Comparison of ENCODE assay signal across 9 mouse cellular contexts in genomic region chr12:75951328-75951727, GRCm38 (mm10).
DNase-seq lines count a peak whose midpoint lies in the region; ATAC-seq and TF ChIP-seq lines count a peak whose summit lies in the region.
"Had no signal": no experiment of that assay in that cellular context is flagged by ENCODE, and none has a peak within 500 bp of the region (broad histone marks: within the 10 kb centered on the region; RNA-seq: fewer than 3 reads in every experiment).

No protein-coding gene starts in this region.

- H3K27ac ChIP-seq in intestine, embryonic 14.5 days (ENCODE audit: low read depth), result no peak overlapping the region
- no peak overlapping the region for H3K27ac ChIP-seq in intestine, embryonic 15.5 days
- H3K27ac ChIP-seq: macrophage had no signal

- H3K4me1 ChIP-seq in intestine, embryonic 14.5 days (replicated peaks; ENCODE audit: control insufficient read depth, insufficient read depth, low read length), result no peaks in the 10 kb centered on the region
- H3K4me1 ChIP-seq in intestine, embryonic 15.5 days (replicated peaks), result no peaks in the 10 kb centered on the region
- no peaks in the 10 kb centered on the region for H3K4me1 ChIP-seq in G1E (ENCODE audit: insufficient read depth, low read depth, low read length)

- H3K9ac ChIP-seq in intestine, embryonic 14.5 days (ENCODE audit: low read length), result no peak overlapping the region
- H3K9ac ChIP-seq in intestine, embryonic 15.5 days, result no peak overlapping the region

- H3K4me3 ChIP-seq in intestine, embryonic 14.5 days (ENCODE audit: low read depth, low read length), result no peak overlapping the region
- no peak overlapping the region for H3K4me3 ChIP-seq in intestine, embryonic 15.5 days (replicated peaks)
- no peak overlapping the region for H3K4me3 ChIP-seq in G1E (ENCODE audit: low read depth, low read length)

- H3K9me3 ChIP-seq in intestine, embryonic 14.5 days (ENCODE audit: control insufficient read depth, low read length), result no peaks in the 10 kb centered on the region
- no peaks in the 10 kb centered on the region for H3K9me3 ChIP-seq in intestine, embryonic 15.5 days
- H3K9me3 ChIP-seq in G1E (replicated peaks), result no peaks in the 10 kb centered on the region

- peak; percentile 76; the same call in 1 of the 2 replicates for TF ChIP-seq CTCF in G1E (IDR thresholded peaks at IDR 0.05; ENCODE audit: low read depth, low read length)

- no peaks in the 10 kb centered on the region for H3K27me3 ChIP-seq in intestine, embryonic 14.5 days (replicated peaks; ENCODE audit: control insufficient read depth, insufficient read depth, low read length)
- H3K27me3 ChIP-seq in intestine, embryonic 15.5 days (replicated peaks), result no peaks in the 10 kb centered on the region
- no peaks in the 10 kb centered on the region; the same call in none of the 2 replicates for H3K27me3 ChIP-seq in G1E (ENCODE audit: insufficient read depth, low read length)

- peaks cover 11% of the 10 kb centered on the region; the same call in 1 of the 2 replicates for H3K36me3 ChIP-seq in intestine, embryonic 14.5 days (ENCODE audit: control insufficient read depth, insufficient read depth, low read length)
- H3K36me3 ChIP-seq in intestine, embryonic 15.5 days, result 0 out of 2 replicates have a peak, but pooled peaks cover 6% of the 10 kb centered on the region
- H3K36me3 ChIP-seq in G1E (replicated peaks), result no peaks in the 10 kb centered on the region

- H3K4me2 ChIP-seq in intestine, embryonic 14.5 days (ENCODE audit: low read length), result no peak overlapping the region
- no peak overlapping the region for H3K4me2 ChIP-seq in intestine, embryonic 15.5 days (replicated peaks)

- ATAC-seq in intestine, embryonic 14.5 days (replicated peaks; ENCODE audit: low FRiP score, low TSS enrichment, low read depth), result no peak
- no peak for ATAC-seq in intestine, embryonic 15.5 days
- no peak for ATAC-seq in G1E (ENCODE audit: extremely low read depth, insufficient number of reproducible peaks, low FRiP score, poor library complexity, severe bottlenecking)

- peak; percentile 53 for DNase-seq in intestine, embryonic 14.5 days (ENCODE audit: low spot score)
- DNase-seq in A20 (ENCODE audit: low read depth, low spot score), result peak; percentile 59
- peak; percentile 17 for DNase-seq in G1E (ENCODE audit: low spot score)
- peak; percentile 72 to 79 for DNase-seq in cerebellum, postnatal 10 days
- peak; percentile 57 for DNase-seq in kidney, postnatal 10 days
- DNase-seq in retina, embryonic 14.5 days (ENCODE audit: low spot score), result peak; percentile 32
- DNase-seq in frontal cortex, postnatal 10 days (ENCODE audit: low spot score in 2 of 2), result no peak

- 57% methylated on average over 5 of the region's 5 CpGs for WGBS in intestine, embryonic 14.5 days
- 64% methylated on average over 5 of the region's 5 CpGs for WGBS in intestine, embryonic 15.5 days

Comparison
In these comparisons a context has a peak if more than half of its experiments do, and no peak if none do; other contexts are left out.
1. DNase-seq: peak in intestine, embryonic 14.5 days (single experiment), A20 (single experiment), G1E (single experiment), cerebellum, postnatal 10 days (2 of 2), kidney, postnatal 10 days (single experiment) and retina, embryonic 14.5 days (single experiment); none in frontal cortex, postnatal 10 days (0 of 2).